ENCODE assay signal across 8 mouse cellular contexts in the genomic region with DNA sequence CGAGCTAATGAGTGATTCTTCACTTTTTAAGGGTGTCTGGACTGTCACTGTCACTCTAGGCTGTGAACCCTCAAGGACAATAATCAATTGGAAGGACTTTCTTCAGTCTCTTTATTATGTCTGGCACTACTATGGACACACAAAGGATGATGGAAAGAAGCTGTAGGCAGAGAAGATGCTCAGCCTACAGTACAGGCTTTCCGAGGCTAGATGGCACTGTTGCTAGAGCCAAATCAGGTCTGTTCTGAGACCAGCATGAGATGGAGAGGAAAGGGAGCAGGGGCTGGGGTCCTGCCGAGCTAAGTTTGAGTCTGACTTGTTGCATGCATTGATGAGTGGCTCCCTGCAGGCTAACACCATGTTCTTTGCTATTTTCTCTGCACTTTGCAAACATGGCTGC.
DNase-seq lines count a peak whose midpoint lies in the region; ATAC-seq and TF ChIP-seq lines count a peak whose summit lies in the region.

No protein-coding gene starts in this region.

- no peaks in the 10 kb centered on the region for H3K9me3 ChIP-seq in forebrain, embryonic 14.5 days (replicated peaks; ENCODE audit: control insufficient read depth, low read length)

- no peaks in the 10 kb centered on the region for H3K36me3 ChIP-seq in forebrain, embryonic 14.5 days (ENCODE audit: control insufficient read depth, insufficient read depth, low read length)

- no peak overlapping the region for H3K4me2 ChIP-seq in forebrain, embryonic 14.5 days (ENCODE audit: low read length)

- peak; percentile 9 to 14 for DNase-seq in heart, adult 9 months (ENCODE audit: low spot score in 2 of 2)
- DNase-seq in heart, adult 11 months: no peak
- DNase-seq in Patski (ENCODE audit: low read depth, low spot score): no peak
- peak; percentile 24 for DNase-seq in forebrain, embryonic 14.5 days (ENCODE audit: low spot score)
- DNase-seq in layer of hippocampus, adult 18-20 months (ENCODE audit: low spot score in 2 of 2): peak; percentile 8 to 75
- DNase-seq in lung, postnatal 4 days: peak; percentile 24 to 53
- DNase-seq in c-Kit-positive CD71-positive TER-119-positive erythroid progenitor cells, embryonic 14.5 days (ENCODE audit: low spot score): no peak

- in situ Hi-C loops in Patski (cut with MboI; ENCODE audit: low pct_unique_long_range_greater_than_20kb): loop anchor here (5.0 to 10.0 kb wide), 3 partner anchors 197 to 450 kb away; no protein-coding TSS in a partner anchor

- no peak overlapping the region for H3K27ac ChIP-seq in forebrain, embryonic 14.5 days (ENCODE audit: low read depth, low read length)

- CTCF ChIA-PET in Patski (lab: Charles Lee): interaction anchor here (0.8 to 2.5 kb wide), 8 partner anchors 83 to 465 kb away, joined by 3 to 7 read pairs (median 3); no protein-coding TSS in a partner anchor

- no peak for ATAC-seq in Patski
- 0 out of 2 replicates have a peak, but pooled peaks have one; percentile 52 for ATAC-seq in forebrain, embryonic 14.5 days
- ATAC-seq in activated CD4-positive, CD25-positive, alpha-beta regulatory T cell, adult 4 months: no peak

- TF ChIP-seq CTCF in Patski (IDR thresholded peaks at IDR 0.05): peak; percentile 77

- no peaks in the 10 kb centered on the region for H3K4me1 ChIP-seq in forebrain, embryonic 14.5 days (ENCODE audit: control insufficient read depth, insufficient read depth, low read length)

- H3K27me3 ChIP-seq in Patski: peaks cover 4% of the 10 kb centered on the region
- H3K27me3 ChIP-seq in forebrain, embryonic 14.5 days (replicated peaks; ENCODE audit: control insufficient read depth, insufficient read depth, low read length): no peaks in the 10 kb centered on the region

- 14% methylated on average over 3 of the region's 3 CpGs for WGBS in forebrain, embryonic 14.5 days

- H3K9ac ChIP-seq in forebrain, embryonic 14.5 days (ENCODE audit: low read length): no peak overlapping the region

- no peak overlapping the region for H3K4me3 ChIP-seq in forebrain, embryonic 14.5 days (ENCODE audit: low read depth, low read length)

- POLR2A ChIA-PET in Patski (lab: Charles Lee): no interaction called here

Comparison
In these comparisons a context has a peak if more than half of its experiments do, and no peak if none do; other contexts are left out.
1. DNase-seq: peak in heart, adult 9 months (2 of 2), forebrain, embryonic 14.5 days (single experiment), layer of hippocampus, adult 18-20 months (2 of 2) and lung, postnatal 4 days (2 of 2); none in heart, adult 11 months (single experiment), Patski (single experiment) and c-Kit-positive CD71-positive TER-119-positive erythroid progenitor cells, embryonic 14.5 days (single experiment).